Mouse (Mus musculus): ENCODE data around the gene Pld1.
"Not testable (repeated sequence)": the region's sequence is repeated elsewhere in the genome, so short reads cannot be mapped to it uniquely, and the experiment has no call there.

The Pld1 gene

GRCm38 (mm10) chr3:27941634-27942033 is 3.1 kb downstream of the Pld1 start:
- DNase-seq (ENCODE audit: low read depth in 2 of 2, low spot score in 2 of 2), result no peak

GRCm38 (mm10) chr3:27942991-27943390 is 4.5 kb downstream of the Pld1 start:
- no peak for DNase-seq (ENCODE audit: low read depth in 2 of 2, low spot score in 2 of 2)

- not testable (repeated sequence) for DNase-seq (ENCODE audit: low read depth in 2 of 2, low spot score in 2 of 2)
Observed at GRCm38 (mm10) chr3:27945397-27945796, 6.9 kb downstream of the Pld1 start.

- DNase-seq (ENCODE audit: low read depth in 2 of 2, low spot score in 2 of 2), result no peak
Observed at GRCm38 (mm10) chr3:27949175-27949872, 10.8 kb downstream of the Pld1 start.

GRCm38 (mm10) chr3:27949873-27950250 is 11.4 kb downstream of the Pld1 start:
- no peak for DNase-seq (ENCODE audit: low read depth in 2 of 2, low spot score in 2 of 2)

GRCm38 (mm10) chr3:27950726-27951125 is 12.2 kb downstream of the Pld1 start:
- no peak for DNase-seq (ENCODE audit: low read depth in 2 of 2, low spot score in 2 of 2)

GRCm38 (mm10) chr3:27951721-27952120 is 13.2 kb downstream of the Pld1 start:
- DNase-seq (ENCODE audit: low read depth in 2 of 2, low spot score in 2 of 2), result no peak

- no peak for DNase-seq (ENCODE audit: low read depth in 2 of 2, low spot score in 2 of 2)
Observed at GRCm38 (mm10) chr3:27956006-27956405, 17.5 kb downstream of the Pld1 start.

- DNase-seq (ENCODE audit: low read depth in 2 of 2, low spot score in 2 of 2), result no peak
Observed at GRCm38 (mm10) chr3:27959221-27959620, 20.7 kb downstream of the Pld1 start.

- DNase-seq (ENCODE audit: low read depth in 2 of 2, low spot score in 2 of 2), result no peak
Observed at GRCm38 (mm10) chr3:27961162-27961561, 22.7 kb downstream of the Pld1 start.

GRCm38 (mm10) chr3:27963795-27964201 is 25.3 kb downstream of the Pld1 start:
- DNase-seq (ENCODE audit: low read depth in 2 of 2, low spot score in 2 of 2), result no peak

- DNase-seq (ENCODE audit: low read depth in 2 of 2, low spot score in 2 of 2), result no peak
Observed at GRCm38 (mm10) chr3:27968671-27969070, 30.2 kb downstream of the Pld1 start.

GRCm38 (mm10) chr3:27973936-27974335 is 35.4 kb downstream of the Pld1 start:
- DNase-seq (ENCODE audit: low read depth in 2 of 2, low spot score in 2 of 2), result no peak

GRCm38 (mm10) chr3:27974981-27975380 is 36.5 kb downstream of the Pld1 start:
- DNase-seq (ENCODE audit: low read depth in 2 of 2, low spot score in 2 of 2), result no peak

- DNase-seq (ENCODE audit: low read depth in 2 of 2, low spot score in 2 of 2), result no peak
Observed at GRCm38 (mm10) chr3:27976931-27977544, 38.5 kb downstream of the Pld1 start.

- DNase-seq (ENCODE audit: low read depth in 2 of 2, low spot score in 2 of 2), result no peak
Observed at GRCm38 (mm10) chr3:27978030-27978723, 39.7 kb downstream of the Pld1 start.

GRCm38 (mm10) chr3:27981591-27981990 is 43.1 kb downstream of the Pld1 start:
- no peak for DNase-seq (ENCODE audit: low read depth in 2 of 2, low spot score in 2 of 2)

- no peak for DNase-seq (ENCODE audit: low read depth in 2 of 2, low spot score in 2 of 2)
Observed at GRCm38 (mm10) chr3:27982436-27983017, 44.0 kb downstream of the Pld1 start.

- no peak for DNase-seq (ENCODE audit: low read depth in 2 of 2, low spot score in 2 of 2)
Observed at GRCm38 (mm10) chr3:27983274-27983673, 44.8 kb downstream of the Pld1 start.

- peak in 1 of 2 experiments; percentile 7 for DNase-seq (ENCODE audit: low read depth in 2 of 2, low spot score in 2 of 2)
Observed at GRCm38 (mm10) chr3:27983935-27984577, 45.6 kb downstream of the Pld1 start.

- DNase-seq (ENCODE audit: low read depth in 2 of 2, low spot score in 2 of 2), result no peak
Observed at GRCm38 (mm10) chr3:27984620-27985019, 46.1 kb downstream of the Pld1 start.
